In the genomic region with DNA sequence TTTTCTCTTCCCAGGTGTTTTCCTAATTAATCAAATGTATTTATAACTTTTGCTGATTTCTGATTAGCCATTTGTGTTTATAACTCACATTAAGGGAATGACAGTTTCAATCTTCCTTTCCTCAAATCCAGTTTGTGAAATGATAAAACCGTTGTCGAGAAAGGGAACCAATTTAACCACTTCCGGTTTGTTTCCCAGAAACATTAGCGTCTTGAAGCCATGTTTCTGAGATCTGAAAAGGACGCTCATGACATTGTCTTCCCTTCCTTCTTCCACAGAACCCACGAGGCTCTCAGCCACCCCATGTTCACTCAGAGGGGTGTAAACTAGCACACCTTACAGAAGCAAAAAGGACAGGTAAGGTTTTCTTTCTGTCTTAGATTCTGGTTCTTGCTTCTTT, we compare ENCODE assay signal across 9 mouse cellular contexts.
DNase-seq lines count a peak whose midpoint lies in the region; ATAC-seq and TF ChIP-seq lines count a peak whose summit lies in the region.
"Had no signal": no experiment of that assay in that cellular context is flagged by ENCODE, and none has a peak within 500 bp of the region (broad histone marks: within the 10 kb centered on the region; RNA-seq: fewer than 3 reads in every experiment).

No protein-coding gene starts in this region.

- DNase-seq in hindbrain, embryonic 10.5 days (ENCODE audit: low spot score) = no peak
- no peak for DNase-seq in midbrain, postnatal 0 days (ENCODE audit: low spot score)
- DNase-seq in hindbrain, postnatal 0 days (ENCODE audit: low spot score) = no peak
- DNase-seq in cerebellum, adult 2 months = no peak
- DNase-seq: gastrocnemius, postnatal 25 days had no signal

- H3K4me2 ChIP-seq in hindbrain, embryonic 16.5 days (ENCODE audit: low read length) = no peak overlapping the region
- H3K4me2 ChIP-seq in midbrain, postnatal 0 days (ENCODE audit: low read depth, low read length, poor library complexity, severe bottlenecking) = no peak overlapping the region
- no peak overlapping the region for H3K4me2 ChIP-seq in midbrain, embryonic 16.5 days (ENCODE audit: low read length)
- H3K4me2 ChIP-seq in hindbrain, postnatal 0 days (ENCODE audit: low read depth, low read length) = no peak overlapping the region
- H3K4me2 ChIP-seq: embryonic facial prominence, embryonic 15.5 days had no signal

- no peak overlapping the region for H3K9ac ChIP-seq in hindbrain, embryonic 16.5 days (ENCODE audit: low read depth, low read length)
- H3K9ac ChIP-seq in midbrain, postnatal 0 days (replicated peaks; ENCODE audit: low read length, poor library complexity, severe bottlenecking) = no peak overlapping the region
- no peak overlapping the region for H3K9ac ChIP-seq in midbrain, embryonic 16.5 days (ENCODE audit: low read depth, low read length)
- no peak overlapping the region for H3K9ac ChIP-seq in hindbrain, postnatal 0 days (replicated peaks; ENCODE audit: low read length)
- H3K9ac ChIP-seq: embryonic facial prominence, embryonic 15.5 days had no signal

- no peaks in the 10 kb centered on the region for H3K36me3 ChIP-seq in hindbrain, embryonic 10.5 days
- H3K36me3 ChIP-seq in hindbrain, embryonic 16.5 days (ENCODE audit: control insufficient read depth, insufficient read depth, low read length) = no peaks in the 10 kb centered on the region
- H3K36me3 ChIP-seq in midbrain, postnatal 0 days (ENCODE audit: insufficient read depth, low read length) = no peaks in the 10 kb centered on the region
- H3K36me3 ChIP-seq in midbrain, embryonic 16.5 days (ENCODE audit: control insufficient read depth, insufficient read depth, low read length) = no peaks in the 10 kb centered on the region
- no peaks in the 10 kb centered on the region for H3K36me3 ChIP-seq in hindbrain, postnatal 0 days (ENCODE audit: insufficient read depth, low read length)
- no peaks in the 10 kb centered on the region for H3K36me3 ChIP-seq in small intestine, adult 2 months (ENCODE audit: control insufficient read depth, insufficient read depth, low read length)
- H3K36me3 ChIP-seq: embryonic facial prominence, embryonic 15.5 days had no signal

- 84% methylated on average over 6 of the region's 6 CpGs for WGBS in hindbrain, embryonic 10.5 days
- WGBS in hindbrain, embryonic 16.5 days = 79% methylated on average over 6 of the region's 6 CpGs
- WGBS in midbrain, postnatal 0 days = 78% methylated on average over 6 of the region's 6 CpGs
- WGBS in midbrain, embryonic 16.5 days = 89% methylated on average over 6 of the region's 6 CpGs
- WGBS in hindbrain, postnatal 0 days = 82% methylated on average over 6 of the region's 6 CpGs
- WGBS in small intestine, adult 2 months = 25% methylated on average over 6 of the region's 6 CpGs
- 78% methylated on average over 6 of the region's 6 CpGs for WGBS in cerebellum, adult 2 months

- no peak overlapping the region for H3K4me3 ChIP-seq in hindbrain, embryonic 10.5 days
- no peak overlapping the region for H3K4me3 ChIP-seq in hindbrain, embryonic 16.5 days (ENCODE audit: low read length)
- no peak overlapping the region for H3K4me3 ChIP-seq in midbrain, postnatal 0 days (ENCODE audit: low read depth, low read length)
- H3K4me3 ChIP-seq in midbrain, embryonic 16.5 days (ENCODE audit: low read depth, low read length) = no peak overlapping the region
- no peak overlapping the region for H3K4me3 ChIP-seq in hindbrain, postnatal 0 days (ENCODE audit: low read length)
- no peak overlapping the region for H3K4me3 ChIP-seq in small intestine, adult 2 months (ENCODE audit: low read depth, low read length)
- no peak overlapping the region for H3K4me3 ChIP-seq in cerebellum, adult 2 months (replicated peaks; ENCODE audit: insufficient read depth, low read depth, low read length)
- H3K4me3 ChIP-seq: embryonic facial prominence, embryonic 15.5 days had no signal

- no peak for TF ChIP-seq POLR2A in small intestine, adult 2 months (IDR thresholded peaks at IDR 0.05; ENCODE audit: low read depth, low read length)
- no peak for TF ChIP-seq POLR2A in cerebellum, adult 2 months (IDR thresholded peaks at IDR 0.05; ENCODE audit: borderline replicate concordance, insufficient read depth, low read length)

- ATAC-seq in hindbrain, embryonic 16.5 days = no peak
- ATAC-seq in midbrain, postnatal 0 days (ENCODE audit: low FRiP score) = no peak
- no peak for ATAC-seq in midbrain, embryonic 16.5 days
- ATAC-seq in hindbrain, postnatal 0 days = no peak

- H3K9me3 ChIP-seq in hindbrain, embryonic 10.5 days = no peaks in the 10 kb centered on the region
- no peaks in the 10 kb centered on the region for H3K9me3 ChIP-seq in hindbrain, embryonic 16.5 days (ENCODE audit: control insufficient read depth, low read length)
- no peaks in the 10 kb centered on the region for H3K9me3 ChIP-seq in midbrain, postnatal 0 days (ENCODE audit: low read length)
- H3K9me3 ChIP-seq in midbrain, embryonic 16.5 days (replicated peaks; ENCODE audit: control insufficient read depth, low read length, poor library complexity, severe bottlenecking) = no peaks in the 10 kb centered on the region
- no peaks in the 10 kb centered on the region for H3K9me3 ChIP-seq in hindbrain, postnatal 0 days (ENCODE audit: low read length)
- H3K9me3 ChIP-seq: embryonic facial prominence, embryonic 15.5 days had no signal

- TF ChIP-seq CTCF in midbrain, postnatal 0 days (IDR thresholded peaks at IDR 0.05) = no peak
- no peak for TF ChIP-seq CTCF in hindbrain, postnatal 0 days (IDR thresholded peaks at IDR 0.05; ENCODE audit: low read depth)
- no peak for TF ChIP-seq CTCF in small intestine, adult 2 months (IDR thresholded peaks at IDR 0.05; ENCODE audit: extremely low read depth, insufficient read length, insufficient replicate concordance, low read depth, low read length)
- TF ChIP-seq CTCF in cerebellum, adult 2 months (IDR thresholded peaks at IDR 0.05; ENCODE audit: borderline replicate concordance, insufficient read depth, low read depth, low read length) = no peak

- 0 out of 2 replicates have a peak overlapping the region, but pooled peaks have one; percentile 8 for H3K27ac ChIP-seq in hindbrain, embryonic 10.5 days
- no peak overlapping the region; the same call in 1 of the 2 replicates for H3K27ac ChIP-seq in hindbrain, embryonic 16.5 days (ENCODE audit: low read depth, low read length)
- H3K27ac ChIP-seq in midbrain, postnatal 0 days (ENCODE audit: low read depth, low read length) = peak overlapping the region; percentile 18; the same call in 1 of the 2 replicates
- H3K27ac ChIP-seq in midbrain, embryonic 16.5 days (ENCODE audit: low read length) = no peak overlapping the region
- 0 out of 2 replicates have a peak overlapping the region, but pooled peaks have one; percentile 48 for H3K27ac ChIP-seq in hindbrain, postnatal 0 days
- H3K27ac ChIP-seq in small intestine, adult 2 months (ENCODE audit: insufficient read depth, low read depth, low read length) = peak overlapping the region; percentile 64
- no peak overlapping the region for H3K27ac ChIP-seq in cerebellum, adult 2 months (ENCODE audit: insufficient read depth, low read length)

- H3K4me1 ChIP-seq in hindbrain, embryonic 10.5 days (replicated peaks) = peaks cover 20% of the 10 kb centered on the region
- H3K4me1 ChIP-seq in hindbrain, embryonic 16.5 days (ENCODE audit: control insufficient read depth, insufficient read depth, low read depth, low read length) = peaks cover 2% of the 10 kb centered on the region
- peaks cover 4% of the 10 kb centered on the region; the same call in 1 of the 2 replicates for H3K4me1 ChIP-seq in midbrain, postnatal 0 days (ENCODE audit: insufficient read depth, low read length)
- no peaks in the 10 kb centered on the region for H3K4me1 ChIP-seq in midbrain, embryonic 16.5 days (ENCODE audit: control insufficient read depth, insufficient read depth, low read length)
- H3K4me1 ChIP-seq in hindbrain, postnatal 0 days (ENCODE audit: insufficient read depth, low read length) = 0 out of 2 replicates have a peak, but pooled peaks cover 10% of the 10 kb centered on the region
- peaks cover 20% of the 10 kb centered on the region; the same call in 1 of the 2 replicates for H3K4me1 ChIP-seq in small intestine, adult 2 months (ENCODE audit: control insufficient read depth, insufficient read depth, insufficient read length, low read length)
- H3K4me1 ChIP-seq in cerebellum, adult 2 months (ENCODE audit: control insufficient read depth, insufficient read depth, low read length) = no peaks in the 10 kb centered on the region

- H3K27me3 ChIP-seq in hindbrain, embryonic 10.5 days (ENCODE audit: insufficient read depth, poor library complexity, severe bottlenecking) = no peaks in the 10 kb centered on the region
- H3K27me3 ChIP-seq in hindbrain, embryonic 16.5 days (replicated peaks; ENCODE audit: control insufficient read depth, insufficient read depth, low read length) = no peaks in the 10 kb centered on the region
- H3K27me3 ChIP-seq in midbrain, postnatal 0 days (ENCODE audit: insufficient read depth, low read length) = no peaks in the 10 kb centered on the region
- H3K27me3 ChIP-seq in midbrain, embryonic 16.5 days (ENCODE audit: control insufficient read depth, insufficient read depth, low read depth, low read length) = no peaks in the 10 kb centered on the region
- no peaks in the 10 kb centered on the region for H3K27me3 ChIP-seq in hindbrain, postnatal 0 days (ENCODE audit: insufficient read depth, low read length)
- H3K27me3 ChIP-seq in small intestine, adult 2 months (ENCODE audit: control insufficient read depth, insufficient read depth, low read length) = no peaks in the 10 kb centered on the region
- H3K27me3 ChIP-seq in cerebellum, adult 2 months (ENCODE audit: control insufficient read depth, insufficient read depth, low read length) = no peaks in the 10 kb centered on the region
- H3K27me3 ChIP-seq: embryonic facial prominence, embryonic 15.5 days had no signal

Comparison
In these comparisons a context has a peak if more than half of its experiments do, and no peak if none do; other contexts are left out.
1. H3K27ac ChIP-seq: peak in hindbrain, embryonic 10.5 days (single experiment), midbrain, postnatal 0 days (single experiment), hindbrain, postnatal 0 days (single experiment) and small intestine, adult 2 months (single experiment); none in hindbrain, embryonic 16.5 days (single experiment), midbrain, embryonic 16.5 days (single experiment) and cerebellum, adult 2 months (single experiment).